Mouse (Mus musculus) MEL (cell line): ENCODE results near the gene Cep41. TPM values are rescaled to one million over a fixed set of nuclear protein-coding genes. Genes with fewer than 3 reads are reported as not detected.

ENCODE experiments used
- DNase-seq: peaks from one replicate; pipeline ENCODE4 v3.0.0; 2011; ENCODE audit warnings: low read depth, low spot score
- H3K27ac ChIP-seq: 2 replicates; pipeline ENCODE4 v1.5.1; 2012; ENCODE audit warnings: low read depth, mild to moderate bottlenecking, control low read depth, low read length, moderate library complexity; ENCODE audit not compliant: control insufficient read depth
- H3K27me3 ChIP-seq, 2 experiments: fragments of 150-350 bp in 1 of 2; sonication (generic) in 1 of 2; 2 replicates each; pipeline ENCODE4 v1.6.1; 2012; ENCODE audit warnings: low read length in 2 of 2, mild to moderate bottlenecking in 2 of 2, improper control_type of control experiment in 1 of 2, moderate library complexity in 1 of 2; ENCODE audit not compliant: insufficient read depth in 2 of 2, control insufficient read depth in 1 of 2
- H3K36me3 ChIP-seq, 2 experiments: 2 replicates each; pipeline ENCODE4 v1.6.1; 2012 to 2014; ENCODE audit warnings: low read length in 2 of 2, improper control_type of control experiment in 1 of 2, inconsistent platforms in 1 of 2, mild to moderate bottlenecking in 1 of 2; ENCODE audit not compliant: insufficient read depth in 2 of 2, control insufficient read depth in 1 of 2
- H3K4me1 ChIP-seq, 2 experiments: fragments of 150-350 bp in 1 of 2; sonication (generic) in 1 of 2; 2 replicates each; pipeline ENCODE4 v1.6.1; 2012; ENCODE audit warnings: low read length in 2 of 2, improper control_type of control experiment in 1 of 2, mild to moderate bottlenecking in 1 of 2; ENCODE audit not compliant: insufficient read depth in 2 of 2, control insufficient read depth in 1 of 2
- H3K4me3 ChIP-seq, 2 experiments: fragments of 150-350 bp in 1 of 2; sonication (generic) in 1 of 2; 2 replicates each; pipeline ENCODE4 v1.5.1; 2012; ENCODE audit warnings: low read depth in 2 of 2, low read length in 2 of 2, mild to moderate bottlenecking in 2 of 2, moderate library complexity in 2 of 2, control low read depth in 1 of 2, improper control_type of control experiment in 1 of 2; ENCODE audit not compliant: control insufficient read depth in 1 of 2, insufficient read depth in 1 of 2
- H3K79me2 ChIP-seq: 2 replicates; pipeline ENCODE4 v1.6.1; 2012; ENCODE audit warnings: mild to moderate bottlenecking, low read length, moderate library complexity; ENCODE audit not compliant: control insufficient read depth, poor library complexity, insufficient read depth
- H3K9ac ChIP-seq: 2 replicates; pipeline ENCODE4 v1.6.1; 2012; ENCODE audit warnings: low read depth, mild to moderate bottlenecking, control low read depth, low read length, moderate library complexity; ENCODE audit not compliant: control insufficient read depth, poor library complexity, severe bottlenecking
- H3K9me3 ChIP-seq: fragments of 150-350 bp; sonication (generic); replicated peaks from 2 replicates; pipeline ENCODE4 v1.6.1; 2012; ENCODE audit warnings: mild to moderate bottlenecking, low read length, improper control_type of control experiment, moderate library complexity; ENCODE audit not compliant: insufficient read depth
- GATA1 ChIP-seq: IDR thresholded peaks from 2 replicates; pipeline ENCODE4 v1.6.1; 2011; ENCODE audit warnings: low read depth, low read length, improper control_type of control experiment
- MXI1 ChIP-seq: IDR thresholded peaks from 2 replicates; pipeline ENCODE4 v1.6.1; 2011; ENCODE audit warnings: mild to moderate bottlenecking, low read depth, low read length, improper control_type of control experiment
- MYC ChIP-seq: IDR thresholded peaks from 2 replicates; pipeline ENCODE4 v1.6.1; 2011; ENCODE audit warnings: low read depth, mild to moderate bottlenecking, low read length, improper control_type of control experiment, moderate library complexity
- NELFE ChIP-seq: IDR thresholded peaks from 2 replicates; pipeline ENCODE4 v1.6.1; 2011; ENCODE audit warnings: low read depth, low read length, improper control_type of control experiment
- POLR2A ChIP-seq, 2 experiments: IDR thresholded peaks; 2 replicates each; pipeline ENCODE4 v1.6.1; 2011 to 2012; ENCODE audit warnings: low read length in 2 of 2, mild to moderate bottlenecking in 2 of 2, control low read depth in 1 of 2, improper control_type of control experiment in 1 of 2, low read depth in 1 of 2, moderate library complexity in 1 of 2; ENCODE audit not compliant: control insufficient read depth in 1 of 2, insufficient read depth in 1 of 2, poor library complexity in 1 of 2
- RAD21 ChIP-seq: IDR thresholded peaks from 2 replicates; pipeline ENCODE4 v1.6.1; 2011; ENCODE audit warnings: mild to moderate bottlenecking, low read depth, low read length, improper control_type of control experiment
- TCF12 ChIP-seq: IDR thresholded peaks from 2 replicates; pipeline ENCODE4 v1.6.1; 2014; ENCODE audit warnings: low read depth, mild to moderate bottlenecking, inconsistent platforms, low read length, improper control_type of control experiment, moderate library complexity
- UBTF ChIP-seq: IDR thresholded peaks from 2 replicates; pipeline ENCODE4 v1.6.1; 2012; ENCODE audit warnings: low read depth, mild to moderate bottlenecking, inconsistent platforms, low read length, improper control_type of control experiment, moderate library complexity, borderline replicate concordance; ENCODE audit not compliant: insufficient read depth
- USF2 ChIP-seq, 2 experiments: IDR thresholded peaks; 2 replicates each; pipeline ENCODE4 v1.6.1; 2011 to 2012; ENCODE audit warnings: improper control_type of control experiment in 2 of 2, low read length in 2 of 2, borderline replicate concordance in 1 of 2, inconsistent platforms in 1 of 2, low read depth in 1 of 2, mild to moderate bottlenecking in 1 of 2; ENCODE audit not compliant: insufficient read depth in 1 of 2
- polyA plus RNA-seq, 2 experiments: library from polyadenylated mRNA; stranded (reverse) in 1 of 2; unstranded in 1 of 2; fragments of >175 nt in 1 of 2; fragments of >200 nt in 1 of 2; gene quantifications; 2 replicates each; pipeline versions ENCODE4 v1.2.1 to v1.2.4; 2012; ENCODE audit warnings: low replicate concordance in 2 of 2, low read depth in 1 of 2; ENCODE audit not compliant: insufficient read length in 2 of 2, insufficient read depth in 1 of 2, missing spikeins in 1 of 2
- total RNA-seq: library from RNA; depleted of rRNA; stranded (reverse); fragments of 300-350 nt; gene quantifications from 2 replicates; pipeline ENCODE4 v1.2.3, GENCODE M21; 2012

Gene Cep41
- total and polyA plus RNA-seq, 3 experiments: 9.8 to 12.0 TPM; not detected in 1

DNA sequence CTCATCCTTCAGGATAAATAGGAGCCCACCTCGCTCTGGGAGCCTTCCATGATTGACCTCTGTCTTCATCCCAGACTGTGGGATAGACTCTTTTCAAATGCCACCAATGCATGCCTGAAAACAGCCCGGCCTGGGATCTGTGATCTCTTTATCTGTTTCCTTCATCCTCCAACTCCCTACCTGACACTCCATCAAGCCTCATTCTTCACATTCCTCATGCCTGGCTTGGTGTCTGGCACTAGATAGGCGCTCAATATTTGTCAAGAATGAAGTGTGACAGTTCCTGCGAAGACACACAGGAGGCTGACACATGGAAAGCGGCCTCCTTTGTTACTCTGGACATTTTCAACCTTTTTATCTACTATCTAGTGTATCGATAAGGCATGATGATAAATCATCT, 9.9 kb upstream of the Cep41 start:
- TF ChIP-seq UBTF: no peak
- TF ChIP-seq, all 39 proteins: peak for 0
- Histone ChIP-seq H3K27ac (no peak overlapping the region), H3K36me3 (no peaks in the 10 kb centered on the region), H3K27me3 (peaks cover 7 to 9% of the 10 kb centered on the region in 2 experiments), H3K4me3 (no peak overlapping the region), H3K4me1 (no peaks in the 10 kb centered on the region), H3K9ac (no peak overlapping the region), H3K9me3 (no peaks in the 10 kb centered on the region), H3K79me2 (no peaks in the 10 kb centered on the region)
- no peak for DNase-seq

DNA sequence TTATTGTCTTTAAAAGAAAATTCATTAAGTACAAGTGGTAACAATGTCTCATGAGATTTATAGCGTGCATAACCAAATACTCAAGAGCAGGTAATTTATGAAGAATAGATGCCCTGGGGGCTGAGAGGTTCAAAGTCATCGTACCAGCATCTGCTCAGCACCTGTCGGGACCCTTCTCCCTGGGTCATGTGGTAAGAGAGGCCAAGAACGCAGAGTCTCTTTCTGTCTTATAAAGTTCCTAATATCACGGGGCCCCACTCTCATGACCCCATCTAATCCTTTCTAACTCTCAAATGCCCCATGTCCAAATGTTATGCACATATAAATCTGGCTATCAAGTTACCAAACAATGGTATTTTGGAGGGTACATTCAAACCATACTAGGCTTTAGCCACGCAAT, 9.3 kb upstream of the Cep41 start:
- H3K9ac ChIP-seq: no peak overlapping the region
- DNase-seq: no peak
- TF ChIP-seq MXI1 (no peak), NELFE (no peak), POLR2A (IDR thresholded peaks at IDR 0.05; ENCODE audit: control insufficient read depth in 1 of 2, insufficient read depth in 1 of 2, low read depth in 1 of 2, low read length in 2 of 2, poor library complexity in 1 of 2) (no peak)
- TF ChIP-seq, all 39 proteins: peak for 0
- H3K9me3 ChIP-seq: no peaks in the 10 kb centered on the region
- H3K4me3 ChIP-seq: no peak overlapping the region
- H3K4me1 ChIP-seq: no peaks in the 10 kb centered on the region
- no peak overlapping the region for H3K27ac ChIP-seq
- H3K27me3 ChIP-seq: peaks cover 7 to 9% of the 10 kb centered on the region in 2 experiments
- no peaks in the 10 kb centered on the region for H3K79me2 ChIP-seq
- no peaks in the 10 kb centered on the region for H3K36me3 ChIP-seq

DNA sequence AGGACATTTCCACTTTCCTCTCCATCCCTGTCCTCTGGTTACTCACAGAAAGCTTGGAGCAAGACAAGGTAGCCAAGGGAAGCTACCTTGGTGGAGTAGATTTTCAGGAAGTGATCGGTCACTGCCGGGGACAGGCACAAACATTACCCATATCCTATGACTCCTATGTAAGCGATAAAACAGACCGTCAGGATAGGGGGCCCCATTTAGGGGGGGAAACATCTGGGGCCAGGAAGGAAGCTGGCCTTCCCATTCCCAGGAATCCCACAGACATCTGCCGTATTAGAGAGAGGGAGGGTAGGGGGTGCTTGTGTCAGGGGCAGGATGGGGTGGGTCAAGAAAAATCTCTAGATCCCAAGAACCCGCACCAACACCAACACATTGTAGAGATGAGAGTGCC, 6.6 kb upstream of the Cep41 start:
- Histone ChIP-seq H3K9ac (no peak overlapping the region), H3K9me3 (no peaks in the 10 kb centered on the region), H3K79me2 (no peaks in the 10 kb centered on the region), H3K4me3 (no peak overlapping the region), H3K27me3 (peaks cover 7 to 9% of the 10 kb centered on the region in 2 experiments), H3K27ac (no peak overlapping the region), H3K36me3 (no peaks in the 10 kb centered on the region), H3K4me1 (no peaks in the 10 kb centered on the region)
- DNase-seq: no peak
- TF ChIP-seq USF2 (IDR thresholded peaks at IDR 0.05; ENCODE audit: borderline replicate concordance in 1 of 2, insufficient read depth in 1 of 2, low read depth in 1 of 2, low read length in 2 of 2) (no peak), TCF12 (no peak), RAD21 (no peak), MYC (no peak), GATA1 (no peak), UBTF (no peak)
